Mouse (Mus musculus) gastrocnemius, adult 8-10 months (tissue): Measurements from ENCODE around the gene Cemip2. TPM values are rescaled to one million over a fixed set of nuclear protein-coding genes. Genes with fewer than 3 reads are reported as not detected.

ENCODE experiments used
- DNase-seq, 2 experiments: peaks; one replicate each; pipeline ENCODE4 v3.0.0; 2022; ENCODE audit warnings: low spot score in 2 of 2
- total RNA-seq, 4 experiments: library from RNA; stranded (reverse); gene quantifications; 2 replicates each; pipeline ENCODE4 v1.2.4; 2022

Gene Cemip2
- total RNA-seq, 4 experiments from 2014 or later: 9.7 to 13.0 (median 11.2) TPM

DNA sequence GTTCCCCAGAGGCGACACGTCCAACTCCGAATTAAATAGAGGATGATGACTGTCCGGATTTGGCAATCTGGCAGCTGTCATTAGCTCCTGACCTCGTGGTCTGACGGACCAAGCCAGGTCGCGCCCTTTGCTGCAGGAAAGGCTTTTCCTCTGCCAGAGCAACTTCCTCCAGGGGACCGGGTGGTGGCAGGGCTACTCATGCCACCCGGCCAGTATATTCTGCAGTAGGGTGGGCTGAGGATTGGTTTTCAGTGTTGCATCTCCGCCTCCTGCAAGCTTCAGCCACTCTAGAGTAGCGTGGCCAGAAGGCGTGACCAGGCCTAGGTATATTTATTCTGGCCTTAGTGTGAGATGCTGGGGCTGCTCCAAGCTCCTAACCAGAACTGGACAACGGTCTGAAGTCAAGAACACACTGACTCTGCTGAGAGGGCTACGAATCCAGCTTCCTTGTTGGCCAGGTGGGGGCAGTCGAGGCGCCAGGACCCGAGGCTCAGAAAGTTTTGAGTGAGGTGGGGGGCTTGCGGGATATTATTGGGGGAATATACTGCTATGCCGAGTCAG is 891 bp upstream of the Cemip2 start:
- DNase-seq: peak; percentile 38 to 52

DNA sequence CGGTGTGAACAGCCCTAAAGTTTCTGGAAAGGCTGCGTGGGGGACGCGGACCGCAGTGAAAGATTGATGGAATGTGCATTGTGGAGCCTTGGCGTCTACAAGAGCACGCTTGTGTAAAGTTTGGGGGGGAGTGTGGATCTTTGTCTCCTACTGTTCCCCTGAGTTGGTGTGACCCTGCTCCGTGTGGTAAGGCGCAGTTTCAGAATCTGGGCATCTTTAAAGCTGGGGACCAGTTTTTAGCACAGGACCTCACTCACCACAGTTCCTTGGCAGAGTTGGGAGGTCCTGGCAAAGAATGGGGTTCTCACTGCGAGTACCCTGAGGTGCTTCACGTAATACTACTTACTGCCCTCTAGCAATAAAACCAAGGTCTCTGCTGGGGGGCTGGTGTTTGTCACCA is 964 bp downstream of the Cemip2 start:
- DNase-seq: no peak

DNA sequence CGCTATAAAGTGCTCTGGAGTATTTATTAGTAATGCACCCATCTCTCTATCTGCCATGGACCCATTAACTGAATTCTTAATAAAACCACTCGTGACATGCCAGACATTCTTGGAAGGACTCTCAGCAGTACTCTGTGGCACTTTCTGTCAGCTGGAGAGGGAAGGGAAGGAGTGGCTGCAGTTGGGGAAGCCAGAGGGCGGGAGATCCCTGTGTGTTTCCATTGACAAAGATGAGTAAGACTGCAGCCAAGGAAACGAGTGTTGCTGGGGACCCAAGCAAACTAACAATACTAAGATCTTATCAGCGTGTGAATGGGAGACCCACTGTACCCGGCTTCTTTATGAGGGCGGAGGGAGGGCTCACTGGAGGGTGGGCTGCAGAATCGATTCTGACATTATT is 2.5 kb downstream of the Cemip2 start:
- DNase-seq: no peak

DNA sequence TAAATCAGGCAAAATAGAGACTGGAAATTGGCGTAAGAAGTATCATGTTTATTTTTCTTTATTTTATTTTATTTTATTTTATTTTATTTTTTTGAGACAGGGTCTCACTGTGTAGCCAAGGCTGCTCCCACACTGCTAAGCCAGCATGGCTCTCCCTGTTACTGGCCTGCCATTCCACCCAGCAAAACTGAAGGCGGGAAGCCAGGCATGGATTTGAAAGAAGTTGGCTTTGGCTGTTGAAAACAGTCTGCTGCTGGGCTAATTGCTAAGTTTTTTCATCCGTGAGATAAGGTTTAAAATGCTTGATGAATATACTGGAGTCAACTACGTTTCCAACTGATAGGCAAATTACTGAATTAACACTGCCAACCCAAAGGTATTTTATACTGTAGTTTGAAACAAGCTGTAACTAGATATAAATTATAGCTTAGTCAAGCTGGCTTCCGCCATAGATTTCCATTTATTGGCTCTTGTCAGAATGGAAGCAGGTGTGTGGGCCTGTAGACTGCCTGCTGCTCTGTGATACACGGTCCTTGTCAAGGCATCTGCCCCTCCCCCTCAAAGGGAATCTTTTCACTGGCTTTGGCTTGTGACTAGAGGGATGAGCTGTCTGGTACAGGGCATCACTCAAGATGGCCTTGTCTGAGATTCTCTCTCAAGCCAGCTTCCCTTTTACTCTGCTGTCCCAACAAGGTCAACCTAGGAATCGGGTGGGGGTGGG is 3.1 kb downstream of the Cemip2 start:
- no peak for DNase-seq

DNA sequence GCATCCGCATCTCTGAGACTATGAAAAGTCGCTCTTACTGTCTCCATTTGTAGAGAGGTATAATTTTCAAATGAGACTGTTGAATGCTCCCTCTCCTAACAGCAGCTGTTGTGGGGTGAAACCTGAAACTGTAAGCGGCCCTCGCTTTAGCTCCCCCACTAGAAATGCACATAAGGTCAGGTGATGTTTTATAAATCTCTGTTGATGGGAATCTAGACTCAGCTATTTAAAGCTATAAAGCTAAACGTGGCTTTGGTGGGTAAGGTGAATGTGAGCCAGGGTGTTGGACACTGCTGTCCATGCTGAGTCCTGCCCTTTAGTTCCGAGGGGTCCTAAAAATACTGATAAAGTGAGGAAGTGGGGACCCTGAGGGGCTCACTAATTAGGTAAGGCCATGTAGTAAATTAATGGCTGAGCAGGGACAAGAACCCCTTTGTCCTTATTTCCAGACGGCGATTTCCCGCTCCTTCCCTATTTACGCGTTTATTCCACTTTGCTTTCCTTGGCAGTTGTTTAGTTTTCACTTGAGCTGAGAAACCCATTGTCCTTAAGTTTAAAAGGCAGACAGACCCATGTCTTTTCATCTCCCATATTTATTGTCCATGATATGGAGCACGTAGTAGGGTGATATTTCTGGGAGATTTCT is 3.8 kb downstream of the Cemip2 start:
- no peak for DNase-seq

DNA sequence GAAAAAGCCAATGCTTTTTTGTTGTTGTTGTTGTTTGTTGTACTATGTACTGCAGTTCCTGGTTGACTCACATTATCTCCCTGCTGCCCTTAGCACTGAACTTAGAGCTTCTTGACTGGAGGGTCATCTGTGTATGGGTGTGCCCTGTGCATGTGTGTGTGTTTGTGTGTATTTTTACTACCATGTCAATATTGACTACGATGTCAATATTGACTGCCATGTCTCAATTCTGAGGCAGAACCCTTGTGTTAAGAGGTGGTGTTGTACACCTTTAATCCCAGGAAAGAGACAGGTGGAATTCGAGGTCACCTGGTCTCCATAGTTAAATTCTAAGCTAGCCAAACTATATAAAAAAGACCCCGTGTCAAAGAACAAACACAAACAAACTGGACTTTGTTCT is 5.6 kb downstream of the Cemip2 start:
- no peak for DNase-seq

DNA sequence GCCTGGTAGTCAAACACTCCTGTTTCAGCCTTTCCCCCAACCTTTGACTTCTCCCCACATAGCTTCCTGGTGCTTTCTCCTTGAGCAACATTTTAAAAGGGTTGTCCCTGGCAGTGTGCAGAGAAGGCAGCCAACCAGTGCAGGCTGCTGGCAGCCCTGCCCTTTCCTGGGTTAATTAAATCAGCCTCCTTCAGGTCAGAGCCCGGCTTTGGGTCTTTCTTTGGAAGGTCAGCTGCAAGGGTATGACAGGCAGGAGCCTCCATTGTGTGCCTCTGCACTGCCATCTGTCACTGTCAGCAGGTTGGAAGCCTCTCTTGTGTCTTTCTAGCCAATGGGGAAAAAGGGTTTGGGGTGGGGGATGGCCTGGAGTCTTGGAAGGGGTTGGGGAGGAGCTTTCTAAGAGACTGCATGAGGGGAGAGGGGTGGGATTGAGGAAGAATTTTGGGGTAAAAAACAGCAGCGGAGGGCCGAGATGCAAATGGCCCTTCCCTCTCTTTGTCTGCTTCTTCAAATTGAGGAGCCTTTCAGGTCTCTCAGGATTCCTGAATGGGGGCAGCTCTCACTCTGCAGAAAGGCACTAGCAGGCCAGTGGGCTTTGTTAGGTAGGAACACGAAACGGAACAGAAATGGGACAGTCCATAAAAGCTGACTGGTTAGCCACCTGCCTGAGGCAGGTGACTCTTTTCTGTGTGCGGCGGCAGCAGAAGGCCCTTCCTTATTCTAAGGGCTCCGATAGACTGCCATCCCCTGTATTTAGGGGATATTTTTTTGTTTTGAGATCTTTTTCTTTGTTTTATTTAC is 6.4 kb downstream of the Cemip2 start:
- DNase-seq: no peak

DNA sequence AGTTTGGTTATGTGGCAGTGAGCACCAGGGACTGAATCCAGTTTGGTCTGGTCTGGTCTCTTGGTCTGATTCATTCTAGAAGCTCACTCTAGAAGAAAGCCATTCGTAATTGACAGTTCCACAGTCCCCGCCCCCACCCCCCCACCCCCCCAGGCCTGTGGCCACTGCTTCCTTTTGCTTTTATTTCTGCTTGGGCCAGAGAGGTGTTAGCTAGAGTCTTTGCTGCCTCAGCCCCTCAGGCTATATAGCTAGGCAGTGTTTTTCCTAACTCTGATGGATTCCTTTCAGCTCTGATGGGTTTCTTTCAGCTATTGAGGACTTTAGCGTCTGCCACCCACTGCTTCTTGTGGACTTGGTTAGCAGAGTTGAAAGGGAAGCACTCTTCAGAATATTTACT is 7.0 kb downstream of the Cemip2 start:
- DNase-seq: no peak

DNA sequence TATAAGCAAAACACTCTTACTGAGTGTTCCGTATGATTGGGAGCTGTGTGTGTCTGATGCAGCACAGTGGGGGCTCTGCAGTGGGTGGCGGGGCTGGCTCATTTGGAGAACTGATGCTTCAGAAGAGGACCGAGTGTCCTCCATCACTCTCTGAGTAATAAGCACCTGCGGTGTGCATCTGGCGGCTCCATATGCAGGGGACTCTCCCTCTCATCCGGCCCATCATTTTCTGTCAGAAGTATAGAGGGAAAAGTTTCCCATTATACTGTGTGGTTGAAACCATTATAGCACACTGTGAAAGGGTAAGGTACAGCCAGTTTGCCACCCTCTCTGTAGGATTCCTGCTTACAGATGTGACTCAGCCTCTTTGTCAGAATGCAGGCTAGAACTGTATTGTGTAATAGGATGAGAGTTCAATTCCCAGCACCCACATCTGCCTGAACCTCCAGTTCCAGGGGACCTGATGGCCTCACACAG is 8.9 kb downstream of the Cemip2 start:
- DNase-seq: no peak

DNA sequence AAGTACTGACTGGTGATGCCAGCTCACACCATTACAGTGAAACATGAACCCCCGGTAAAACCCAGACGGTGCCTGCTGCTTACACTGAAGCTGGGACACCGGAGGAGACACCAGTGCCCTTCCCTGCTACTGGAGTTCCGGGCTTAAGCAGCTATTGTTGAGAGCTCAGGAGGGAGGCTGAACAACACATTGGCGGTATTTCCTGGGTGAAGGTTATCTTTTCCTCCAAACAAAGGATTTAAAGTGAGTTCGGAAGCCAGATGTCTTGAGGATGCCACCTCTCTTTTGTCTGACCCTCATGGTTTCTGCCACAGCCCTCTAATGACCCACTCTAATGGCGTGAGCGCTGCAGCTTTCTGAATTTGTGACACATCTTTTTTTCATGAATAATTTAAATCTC is 10.9 kb downstream of the Cemip2 start:
- no peak for DNase-seq

DNA sequence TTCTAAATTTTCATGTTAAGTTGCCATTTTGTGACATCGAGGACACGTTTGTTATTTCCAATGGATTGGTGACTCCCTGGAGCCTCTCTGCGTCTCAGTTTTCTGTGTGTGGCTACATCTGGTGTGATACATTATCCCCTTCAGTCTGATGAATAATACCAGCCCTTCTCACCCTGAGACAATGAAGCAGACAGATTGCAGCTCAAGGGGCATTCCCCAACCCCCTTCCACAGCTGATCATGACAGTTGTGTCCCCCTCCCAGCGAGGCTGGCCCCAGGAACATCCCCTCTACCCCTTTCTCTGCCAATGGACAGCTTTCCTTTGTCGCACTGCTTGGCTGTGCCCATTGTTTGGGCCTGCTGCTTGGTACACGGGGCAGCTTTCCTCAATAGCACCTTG is 11.5 kb downstream of the Cemip2 start:
- no peak for DNase-seq

DNA sequence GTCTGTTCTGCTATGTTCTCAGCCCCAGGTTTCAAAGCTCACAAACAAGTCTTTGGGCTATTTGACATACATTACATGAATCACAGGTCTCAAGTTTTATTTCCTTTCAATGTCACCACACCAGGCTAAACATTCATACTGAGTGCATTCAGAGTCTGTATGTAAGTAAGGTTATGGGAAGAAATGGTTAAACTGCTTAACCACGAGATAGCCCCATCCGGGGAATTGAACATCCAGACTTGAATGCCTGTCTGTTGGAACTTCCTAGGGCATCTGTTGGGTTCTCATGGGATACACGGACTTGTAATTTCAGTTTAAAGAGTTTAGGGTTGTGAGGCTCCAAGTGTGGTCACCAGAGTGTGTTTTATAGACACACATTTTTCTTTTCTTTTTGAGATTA is 13.2 kb downstream of the Cemip2 start:
- DNase-seq: no peak

DNA sequence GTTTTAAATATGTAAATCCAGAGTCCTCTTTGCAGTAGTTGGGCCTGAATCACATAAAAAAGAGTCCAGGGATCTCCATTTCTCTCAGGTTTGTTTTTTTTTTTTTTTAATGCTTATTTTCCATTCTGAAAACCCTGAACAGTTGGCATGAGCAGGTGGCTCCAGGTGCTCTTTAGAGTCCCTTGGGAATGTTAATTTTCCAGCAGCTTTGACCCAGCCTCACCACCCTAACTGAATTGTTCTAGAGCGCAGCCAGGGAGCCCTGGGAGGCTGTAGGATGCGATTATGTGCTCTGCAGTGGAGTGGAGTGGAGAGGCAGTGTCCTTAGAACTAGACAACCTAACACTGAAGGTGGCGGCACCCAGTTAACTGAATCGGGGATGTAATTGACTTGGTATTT is 13.7 kb downstream of the Cemip2 start:
- no peak for DNase-seq

DNA sequence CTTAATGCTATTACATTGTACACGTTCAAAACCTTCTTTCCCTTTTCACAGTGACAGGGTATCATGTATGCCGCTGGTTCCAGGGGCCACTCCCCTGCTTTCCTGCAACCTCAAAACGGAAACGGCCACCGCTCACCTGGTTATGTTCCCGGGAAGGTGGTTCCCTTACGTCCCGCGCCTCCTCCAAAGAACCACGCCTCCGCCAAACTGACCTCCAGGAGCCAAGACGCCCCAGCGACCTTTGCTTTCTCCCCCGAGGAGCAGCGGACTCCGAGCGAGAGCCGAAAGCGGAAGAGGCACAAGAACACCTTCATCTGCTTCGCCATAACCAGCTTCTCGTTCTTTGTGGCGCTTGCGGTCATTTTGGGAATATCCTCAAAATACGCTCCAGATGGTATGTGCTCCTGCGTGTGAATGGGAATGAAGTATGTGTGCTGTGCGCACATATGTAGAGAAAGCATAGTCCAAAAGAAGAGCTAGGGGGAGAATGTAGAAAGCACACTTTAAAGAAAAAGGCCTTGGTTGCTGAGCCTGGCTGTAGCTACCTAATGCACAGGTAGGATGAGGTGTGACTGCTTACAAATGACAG is 14.5 kb downstream of the Cemip2 start:
- no peak for DNase-seq

DNA sequence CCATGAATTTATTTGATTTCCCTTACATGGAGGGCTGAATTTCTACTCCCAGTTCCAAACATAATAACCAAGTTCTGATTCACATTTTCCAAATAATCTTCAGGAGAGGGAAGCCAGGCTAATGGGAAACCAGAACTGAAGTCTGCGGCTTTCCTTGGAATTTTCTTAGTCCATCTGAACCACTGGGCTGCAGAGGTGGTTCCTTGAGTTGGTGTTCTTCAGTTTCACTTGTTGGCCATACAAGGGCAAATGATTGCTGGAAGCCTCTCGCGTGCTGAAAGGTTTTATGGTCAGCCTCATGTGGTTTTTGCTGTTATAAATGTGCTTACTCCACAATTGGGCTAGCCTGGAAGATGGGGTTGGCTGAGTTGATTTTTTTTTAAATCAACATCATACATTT is 16.4 kb downstream of the Cemip2 start:
- no peak for DNase-seq

DNA sequence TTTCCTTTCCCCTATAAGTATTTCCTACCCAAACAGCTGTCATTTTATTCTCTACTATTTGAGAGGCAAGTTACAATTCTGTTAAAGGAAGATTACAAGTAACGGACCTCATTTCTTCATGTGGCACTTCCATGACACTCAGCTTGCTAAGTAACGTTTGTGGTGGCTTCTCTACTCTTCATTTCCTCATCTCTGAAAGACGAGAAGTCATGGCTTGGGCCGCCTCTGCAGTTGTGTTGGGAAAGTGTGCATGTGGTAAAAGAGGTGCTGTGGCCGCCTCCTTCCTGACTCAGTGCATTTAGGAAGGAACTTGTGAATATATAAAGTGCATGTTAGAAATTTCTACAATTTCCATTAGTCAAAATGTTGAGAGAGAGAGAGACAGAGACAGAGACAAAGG is 18.2 kb downstream of the Cemip2 start:
- no peak for DNase-seq

DNA sequence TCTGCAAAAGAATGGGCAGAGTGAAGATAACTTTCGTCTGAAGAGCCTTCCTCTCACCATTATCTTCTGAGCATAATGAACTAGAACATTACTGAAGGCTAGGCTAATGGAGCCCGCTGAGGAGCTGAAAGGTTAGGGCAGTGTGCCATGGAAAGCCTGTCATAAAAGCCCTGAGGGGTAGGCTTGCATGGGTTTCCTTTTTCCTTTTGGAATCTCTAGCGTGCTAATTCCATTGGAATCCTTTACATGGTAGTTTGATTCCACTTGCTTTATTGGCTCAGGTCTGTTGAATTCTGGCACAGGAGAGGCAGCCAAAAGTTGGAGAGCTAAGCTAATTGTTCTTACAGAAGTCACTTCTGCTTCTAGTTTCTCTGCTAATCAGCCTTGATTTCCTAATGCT is 20.6 kb downstream of the Cemip2 start:
- peak in 1 of 2 experiments; percentile 16 for DNase-seq

DNA sequence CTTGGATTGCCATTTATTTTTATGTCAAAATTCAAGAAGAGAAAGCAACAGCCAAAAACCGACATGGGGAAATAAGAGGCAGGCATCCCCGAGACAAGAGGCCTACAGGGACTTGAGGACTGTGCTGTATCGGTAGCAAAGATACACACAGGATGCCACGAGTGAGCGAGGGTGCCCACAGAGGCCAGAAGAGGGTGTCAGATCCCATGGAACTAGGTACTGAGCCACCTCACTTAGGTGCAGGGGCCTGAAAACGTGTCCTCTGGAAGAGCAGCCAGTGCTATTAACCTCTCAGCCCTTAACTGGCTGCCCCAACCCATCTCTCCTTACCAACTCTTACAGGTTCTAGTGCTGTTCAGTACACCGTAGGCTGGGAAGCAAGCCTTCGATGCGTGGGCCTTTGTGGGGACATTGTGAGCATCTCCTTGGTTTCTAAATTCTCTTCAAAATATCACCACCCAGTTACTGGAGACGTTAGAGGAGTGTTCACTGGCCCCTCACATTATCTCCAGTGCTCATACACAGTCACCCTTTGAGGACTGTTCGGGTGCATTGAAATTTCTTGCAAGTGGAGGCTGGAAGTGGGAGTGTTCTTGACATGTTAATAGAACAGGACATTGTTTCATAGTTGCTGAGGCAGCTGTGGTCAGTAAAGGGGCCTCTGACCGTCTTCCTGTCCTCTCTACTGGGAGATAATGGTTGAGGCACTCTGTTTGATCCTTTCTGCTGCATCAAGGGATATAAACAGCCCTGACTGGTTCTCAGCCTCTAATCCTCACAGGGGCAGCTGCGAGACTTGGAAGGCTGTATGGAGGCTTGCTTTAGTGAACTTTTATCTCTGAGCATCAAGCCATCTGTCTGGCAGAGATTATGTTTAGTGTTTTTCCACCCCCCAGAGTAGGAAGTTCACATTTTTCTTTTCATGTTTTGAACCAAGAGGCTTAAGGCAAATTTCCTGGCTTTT is 21.6 kb downstream of the Cemip2 start:
- no peak for DNase-seq

DNA sequence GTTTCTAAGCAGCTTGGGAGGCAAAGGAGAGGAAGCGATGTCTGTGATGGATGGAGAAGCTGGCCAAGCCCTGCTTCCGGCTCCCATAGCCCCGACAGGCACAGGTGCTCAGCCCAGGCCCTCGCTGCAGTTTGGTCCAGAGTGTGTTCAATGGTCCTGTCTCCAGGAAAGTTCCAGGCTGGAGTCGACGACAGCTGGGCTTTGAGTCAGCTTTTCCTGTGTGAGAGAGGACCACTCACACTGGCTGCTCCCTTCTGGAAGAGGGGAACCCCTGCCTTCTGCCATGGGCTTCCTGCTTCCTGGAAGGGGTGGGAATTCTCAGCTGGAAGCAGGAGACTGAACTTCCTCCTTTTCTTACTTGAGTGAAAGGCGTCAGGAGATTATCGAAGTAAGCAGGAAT is 26.3 kb downstream of the Cemip2 start:
- no peak for DNase-seq

DNA sequence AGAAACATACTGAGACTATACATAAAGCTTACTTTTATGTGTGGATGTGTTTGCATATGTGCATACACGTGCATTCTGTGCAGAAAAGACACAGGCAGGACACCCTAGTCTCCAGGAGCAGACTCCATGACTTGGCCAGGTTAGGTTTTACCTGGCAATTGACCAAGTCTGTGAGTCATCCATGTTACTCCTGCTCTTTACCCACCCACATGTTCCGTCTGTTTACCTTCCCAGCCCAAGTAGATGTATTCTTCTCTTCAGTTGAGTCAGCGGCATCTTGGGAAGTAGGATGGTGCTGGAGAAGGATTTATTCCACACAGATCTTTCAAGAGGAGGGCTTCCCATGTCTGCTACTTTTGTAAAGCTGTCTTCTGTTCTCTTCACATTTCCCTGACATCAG is 27.2 kb downstream of the Cemip2 start:
- DNase-seq: no peak

DNA sequence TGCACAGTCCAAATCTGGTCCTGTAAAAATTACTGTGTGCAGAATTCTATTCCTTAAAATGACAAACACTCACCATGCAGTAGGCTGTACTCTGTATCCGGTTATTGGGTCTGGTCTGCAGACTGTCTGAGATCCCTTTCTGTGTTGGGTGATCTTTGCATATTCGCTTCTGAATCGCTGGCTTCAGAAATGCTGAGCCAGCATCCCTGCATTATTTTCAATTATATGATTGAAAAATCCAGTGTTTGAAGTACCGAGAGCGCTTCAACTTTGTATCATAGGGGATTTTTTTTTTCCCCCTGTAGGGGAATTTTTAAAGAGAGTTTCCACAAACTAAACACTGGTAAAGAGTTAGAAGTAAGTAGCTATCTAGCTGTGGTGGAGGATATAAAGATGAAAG is 32.0 kb downstream of the Cemip2 start:
- DNase-seq: no peak
